Mouse (Mus musculus) midbrain, embryonic 11.5 days (tissue): ENCODE measurements around the gene Pfn3. TPM values are rescaled to one million over a fixed set of nuclear protein-coding genes. Genes with fewer than 3 reads are reported as not detected.

Source experiments
- microRNA-seq: library from miRNA; unstranded; fragments of <30 nt; microRNA quantifications from one replicate; pipeline ENCODE4, GENCODE M21; 2017
- polyA plus RNA-seq: library from polyadenylated mRNA; unstranded; fragments of >200 nt; fragmentation: Nextera tagmentation; extraction: Ambion mirVana; gene quantifications from 2 replicates; pipeline ENCODE4 v1.2.1, GENCODE M21; 2014

Pfn3 gene
- polyA plus RNA-seq, 1 experiment from 2014 or later = not detected

Small RNA genes within 50 kb of the gene (microRNA-seq; reads per million reads assigned to microRNA genes)
- 1.7 reads per million for gene Mir6943

Other genes with a start within 250 kb of the Pfn3 start
- gene Nsd1, start 205.4 kb downstream of the Pfn3 start, polyA plus RNA-seq = 68.0 TPM in 2 replicates
- 404 and 434 TPM in 2 replicates for gene Prelid1, start 94.7 kb downstream of the Pfn3 start, polyA plus RNA-seq
- gene Rab24, start 93.3 kb downstream of the Pfn3 start, polyA plus RNA-seq = 87.9 and 88.0 TPM in 2 replicates
- gene Mxd3, start 85.4 kb downstream of the Pfn3 start, polyA plus RNA-seq = 26.9 and 30.6 TPM in 2 replicates
- 75.3 and 82.5 TPM in 2 replicates for gene Lman2, start 52.4 kb downstream of the Pfn3 start, polyA plus RNA-seq
- gene Rgs14, start 45.5 kb downstream of the Pfn3 start, polyA plus RNA-seq = 0.37 and 0.72 TPM in 2 replicates
- not detected in 2 replicates for gene Slc34a1, start 17.0 kb downstream of the Pfn3 start, polyA plus RNA-seq
- gene F12, start 11.6 kb upstream of the Pfn3 start, polyA plus RNA-seq = 0.14 TPM in 1 of 2 replicates, not detected in the other
- gene Grk6, start 29.8 kb upstream of the Pfn3 start, polyA plus RNA-seq = 42.0 and 52.3 TPM in 2 replicates
- gene Prr7, start 49.0 kb upstream of the Pfn3 start, polyA plus RNA-seq = 2.8 and 3.0 TPM in 2 replicates
- 292 and 294 TPM in 2 replicates for gene Dbn1, start 72.9 kb upstream of the Pfn3 start, polyA plus RNA-seq
- gene Pdlim7, start 98.4 kb upstream of the Pfn3 start, polyA plus RNA-seq = 129 and 140 TPM in 2 replicates
- gene Dok3, start 114.1 kb upstream of the Pfn3 start, polyA plus RNA-seq = 1.9 TPM in 2 replicates
- 66.7 and 73.8 TPM in 2 replicates for gene Ddx41, start 121.4 kb upstream of the Pfn3 start, polyA plus RNA-seq
- 39.9 and 40.8 TPM in 2 replicates for gene Fam193b, start 155.9 kb upstream of the Pfn3 start, polyA plus RNA-seq
- gene Tmed9, start 158.5 kb upstream of the Pfn3 start, polyA plus RNA-seq = 50.0 and 50.8 TPM in 2 replicates
- 16.0 and 21.4 TPM in 2 replicates for gene B4galt7, start 184.7 kb upstream of the Pfn3 start, polyA plus RNA-seq
- gene Caml, start 207.8 kb upstream of the Pfn3 start, polyA plus RNA-seq = 63.7 and 71.6 TPM in 2 replicates
- 48.4 and 63.1 TPM in 2 replicates for gene Ddx46, start 219.8 kb upstream of the Pfn3 start, polyA plus RNA-seq